Mouse (Mus musculus) heart, adult 2 months (tissue): ENCODE results near the gene Map1s. TPM values are rescaled to one million over a fixed set of nuclear protein-coding genes. Genes with fewer than 3 reads are reported as not detected.

ENCODE experiments used
- DNase-seq, 2 experiments: peaks; one replicate each; pipeline ENCODE4 v3.0.0; 2021
- H3K27ac ChIP-seq: fragments of 200-600 bp; 2 replicates; pipeline ENCODE4 v1.8.1; 2022
- H3K27me3 ChIP-seq: fragments of 200-500 bp; 2 replicates; pipeline ENCODE4 v1.6.1; 2012; ENCODE audit warnings: mild to moderate bottlenecking, low read length, inconsistent platforms, mixed read lengths; ENCODE audit not compliant: control insufficient read depth, insufficient read depth
- H3K36me3 ChIP-seq: fragments of 200-500 bp; 2 replicates; pipeline ENCODE4 v1.6.1; 2012; ENCODE audit warnings: low read length, inconsistent platforms; ENCODE audit not compliant: control insufficient read depth, insufficient read depth
- H3K4me1 ChIP-seq: fragments of 200-500 bp; 2 replicates; pipeline ENCODE4 v1.6.1; 2011; ENCODE audit warnings: low read length; ENCODE audit not compliant: control insufficient read depth, insufficient read depth
- H3K4me3 ChIP-seq: fragments of 200-600 bp; 2 replicates; pipeline ENCODE4 v1.8.1; 2022
- H3K79me2 ChIP-seq: fragments of 200-500 bp; replicated peaks from 2 replicates; pipeline ENCODE4 v1.6.1; 2012; ENCODE audit warnings: mild to moderate bottlenecking, inconsistent platforms, low read length, moderate library complexity, mixed read lengths; ENCODE audit not compliant: control insufficient read depth, insufficient read depth
- H3K9ac ChIP-seq: fragments of 200-500 bp; 2 replicates; pipeline ENCODE4 v1.6.1; 2012; ENCODE audit warnings: low read depth, mild to moderate bottlenecking, control low read depth, inconsistent platforms, low read length, mixed read lengths
- CTCF ChIP-seq: fragments of 200-600 bp; IDR thresholded peaks from 2 replicates; pipeline ENCODE4 v1.8.1; 2022; ENCODE audit warnings: antibody characterized with exemption, mild to moderate bottlenecking, moderate library complexity
- EP300 ChIP-seq: fragments of 200-500 bp; IDR thresholded peaks from 2 replicates; pipeline ENCODE4 v1.6.1; 2011; ENCODE audit warnings: low read depth, low read length, control low read depth; ENCODE audit not compliant: insufficient read depth
- POLR2A ChIP-seq: fragments of 200-500 bp; IDR thresholded peaks from 2 replicates; pipeline ENCODE4 v1.6.1; 2011; ENCODE audit warnings: mild to moderate bottlenecking, low read depth, low read length, control low read depth; ENCODE audit not compliant: insufficient read depth
- WGBS: fragments of 180-500 bp; shearing (Covaris S2); methylation state at CpG from one replicate; pipeline ENCODE4 v1.1.7; 2018; 5-methylcytosine and 5-hydroxymethylcytosine counted together
- intact Hi-C: fragments of 180-260 bp; cut with DNase I; formaldehyde crosslinking; loops from one replicate; pipeline ENCODE4 v1.15.1; 2025
- polyA plus RNA-seq: library from polyadenylated mRNA; depleted of rRNA; stranded (reverse); fragments of >200 nt; gene quantifications from 2 replicates; pipeline ENCODE4 v1.2.3, GENCODE M21; 2012
- total RNA-seq, 2 experiments: library from RNA; stranded (reverse); gene quantifications; 2 replicates each; pipeline ENCODE4 v1.2.3; 2021

The Map1s gene
- total and polyA plus RNA-seq, 3 experiments, result 17.8 to 21.3 (median 20.2) TPM

DNA sequence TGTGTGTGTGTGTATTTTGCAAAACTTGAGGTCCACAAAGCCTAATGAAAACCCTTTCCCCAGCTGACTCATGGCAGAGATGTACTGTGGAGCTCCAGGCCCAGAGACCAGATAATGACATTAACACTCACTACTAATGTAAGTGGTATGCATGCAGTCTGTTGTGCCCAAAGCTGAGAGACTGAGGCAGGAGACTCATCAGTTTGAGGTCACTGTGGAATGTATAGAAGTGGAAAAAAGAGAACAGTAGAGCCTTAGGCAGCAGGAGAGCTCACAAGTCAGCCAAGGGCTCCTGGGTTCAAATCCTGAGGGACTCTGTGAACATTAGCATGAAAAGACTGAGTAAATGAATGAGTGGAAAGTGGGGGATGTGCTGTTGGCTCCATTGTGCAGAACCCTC, 2.1 kb upstream of the Map1s start:
- Histone ChIP-seq H3K4me3 (no peak overlapping the region), H3K9ac (no peak overlapping the region), H3K27me3 (no peaks in the 10 kb centered on the region), H3K4me1 (peaks cover 10% of the 10 kb centered on the region), H3K79me2 (no peaks in the 10 kb centered on the region), H3K27ac (no peak overlapping the region; the same call in 1 of the 2 replicates), H3K36me3 (no peaks in the 10 kb centered on the region)
- DNase-seq, result no peak
- no peak for TF ChIP-seq POLR2A
- no peak for TF ChIP-seq CTCF
- no peak for TF ChIP-seq EP300
- intact Hi-C loops, result no loop called here

DNA sequence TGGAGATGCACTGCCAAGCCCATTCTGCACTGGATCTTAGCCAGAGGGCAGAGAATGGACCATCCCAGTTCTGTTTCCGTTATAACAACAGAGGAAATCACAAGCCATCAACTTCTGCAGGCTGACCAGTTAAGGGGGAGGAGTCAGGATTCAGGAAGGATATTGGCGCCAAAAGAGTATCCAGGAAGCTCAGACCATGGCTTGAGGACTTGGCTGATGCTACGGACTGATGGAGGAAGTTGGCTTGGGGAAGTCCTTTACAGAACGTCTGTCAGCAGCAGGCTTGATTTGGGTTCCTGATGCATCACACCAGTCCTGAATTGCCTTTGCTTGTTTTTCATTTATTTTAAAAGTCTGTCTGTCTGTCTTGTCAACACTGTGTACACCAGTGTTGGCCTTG, 1.2 kb upstream of the Map1s start:
- H3K4me3 ChIP-seq, result no peak overlapping the region
- DNase-seq, result peak; percentile 28 to 58
- no peaks in the 10 kb centered on the region for H3K79me2 ChIP-seq
- intact Hi-C loops, result no loop called here
- H3K4me1 ChIP-seq, result peaks cover 10% of the 10 kb centered on the region
- no peaks in the 10 kb centered on the region for H3K27me3 ChIP-seq
- 23% methylated on average over 4 of the region's 4 CpGs for WGBS
- H3K9ac ChIP-seq, result no peak overlapping the region
- 0 out of 2 replicates have a peak, but pooled peaks have one; percentile 51 for TF ChIP-seq EP300
- TF ChIP-seq POLR2A, result peak; percentile 18; the same call in 1 of the 2 replicates
- no peak for TF ChIP-seq CTCF
- no peaks in the 10 kb centered on the region for H3K36me3 ChIP-seq
- H3K27ac ChIP-seq, result peak overlapping the region; percentile 33

DNA sequence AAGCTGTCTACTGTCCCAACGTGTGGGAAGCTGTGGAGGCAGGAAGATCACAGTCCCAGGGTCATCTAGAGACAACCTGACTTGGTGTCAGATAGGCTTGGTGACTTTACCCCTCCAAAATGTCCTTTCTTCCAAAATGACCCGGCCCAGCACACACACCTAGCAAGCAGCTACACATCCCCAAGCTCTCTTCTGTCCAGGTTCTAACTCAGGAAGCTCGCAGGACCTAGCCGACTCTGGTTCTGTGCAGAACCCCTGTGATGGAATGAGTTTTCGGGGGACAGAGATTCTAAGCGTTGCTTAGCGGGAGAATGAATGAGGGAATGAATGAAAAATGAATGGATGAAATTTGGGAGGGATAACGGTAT, 285 bp upstream of the Map1s start:
- no peaks in the 10 kb centered on the region for H3K79me2 ChIP-seq
- WGBS, result 6% methylated on average over 8 of the region's 8 CpGs
- no peak for DNase-seq
- peak overlapping the region; percentile 95 for H3K9ac ChIP-seq
- H3K27me3 ChIP-seq, result no peaks in the 10 kb centered on the region
- H3K4me1 ChIP-seq, result peaks cover 10% of the 10 kb centered on the region
- intact Hi-C loops, result no loop called here
- H3K36me3 ChIP-seq, result no peaks in the 10 kb centered on the region
- H3K4me3 ChIP-seq, result peak overlapping the region; percentile 85
- no peak for TF ChIP-seq EP300
- TF ChIP-seq POLR2A, result no peak
- no peak for TF ChIP-seq CTCF
- peak overlapping the region; percentile 83 for H3K27ac ChIP-seq

DNA sequence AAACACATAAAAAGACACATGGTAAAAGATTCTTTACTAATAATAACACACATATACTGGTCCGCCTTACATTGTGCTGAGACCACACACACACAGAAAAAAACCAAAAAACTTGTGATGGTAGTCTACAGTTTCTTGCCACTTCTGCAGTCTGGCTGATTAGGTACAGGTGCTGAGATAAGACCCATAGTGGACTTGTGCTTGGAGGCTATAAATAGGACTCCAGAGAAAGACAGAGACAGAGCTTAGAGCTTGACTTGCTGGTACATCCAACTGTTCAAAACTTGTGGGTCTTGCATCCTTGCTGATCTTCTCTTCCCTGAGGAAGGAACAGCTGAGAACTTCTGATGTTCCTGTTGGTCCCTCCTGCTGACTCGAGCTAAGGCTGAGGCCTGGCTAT, 1.8 kb downstream of the Map1s start:
- peaks cover 10% of the 10 kb centered on the region for H3K4me1 ChIP-seq
- no peaks in the 10 kb centered on the region for H3K27me3 ChIP-seq
- 0 out of 2 replicates have a peak, but pooled peaks cover 3% of the 10 kb centered on the region for H3K79me2 ChIP-seq
- no peak overlapping the region for H3K27ac ChIP-seq
- H3K4me3 ChIP-seq, result no peak overlapping the region
- no peak for DNase-seq
- H3K9ac ChIP-seq, result no peak overlapping the region
- intact Hi-C loops, result no loop called here
- H3K36me3 ChIP-seq, result no peaks in the 10 kb centered on the region
- 62% methylated on average over 2 of the region's 2 CpGs for WGBS
- no peak for TF ChIP-seq EP300
- TF ChIP-seq CTCF, result no peak
- TF ChIP-seq POLR2A, result no peak

DNA sequence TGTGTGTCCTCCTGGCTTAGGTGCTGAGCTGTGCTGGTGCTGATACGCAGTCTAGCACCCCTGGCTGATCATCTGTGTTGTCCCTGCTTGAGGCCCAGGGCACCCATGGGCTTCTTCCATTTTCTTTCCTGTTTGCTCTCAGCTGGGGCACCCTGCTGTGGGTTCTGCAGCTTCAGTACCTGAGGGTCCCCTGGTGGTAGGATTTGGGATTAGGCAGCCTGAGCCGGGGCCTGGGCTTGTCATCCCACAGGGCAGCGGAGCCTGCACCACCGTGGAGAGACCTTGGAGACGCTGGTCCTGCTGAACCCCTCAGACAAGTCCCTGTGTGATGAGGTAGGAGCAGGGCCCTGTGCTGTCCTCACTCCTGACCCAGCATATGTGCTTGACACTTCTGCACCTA, 5.9 kb downstream of the Map1s start:
- Histone ChIP-seq H3K4me3 (no peak overlapping the region), H3K27ac (no peak overlapping the region), H3K4me1 (peaks cover 4% of the 10 kb centered on the region), H3K27me3 (no peaks in the 10 kb centered on the region), H3K9ac (no peak overlapping the region), H3K79me2 (peaks cover 5% of the 10 kb centered on the region), H3K36me3 (no peaks in the 10 kb centered on the region)
- WGBS, result 76% methylated on average over 5 of the region's 5 CpGs
- TF ChIP-seq CTCF (peak; percentile 32), EP300 (no peak), POLR2A (no peak)
- intact Hi-C loops, result no loop called here
- DNase-seq, result no peak

DNA sequence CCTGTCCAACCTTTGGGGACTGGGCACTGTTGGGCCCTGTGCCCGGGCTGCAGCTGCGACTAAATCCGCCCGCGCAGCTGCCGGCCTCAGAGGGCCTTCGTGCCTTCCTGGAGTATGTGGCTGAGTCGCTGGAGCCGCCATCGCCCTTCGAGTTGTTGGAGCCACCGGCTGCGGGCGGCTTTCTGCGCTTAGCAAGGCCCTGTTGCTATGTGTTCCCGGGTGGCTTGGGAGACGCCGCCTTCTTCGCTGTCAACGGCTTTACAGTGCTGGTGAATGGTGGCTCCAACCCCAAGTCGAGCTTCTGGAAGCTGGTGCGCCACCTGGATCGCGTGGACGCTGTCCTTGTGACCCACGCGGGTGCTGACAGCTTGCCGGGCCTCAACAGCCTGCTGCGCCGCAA, 7.2 kb downstream of the Map1s start:
- H3K27me3 ChIP-seq, result no peaks in the 10 kb centered on the region
- no peak for DNase-seq
- 86% methylated on average over 30 of the region's 30 CpGs for whole genome bisulfite sequencing
- no peaks in the 10 kb centered on the region for H3K4me1 ChIP-seq
- H3K27ac ChIP-seq, result no peak overlapping the region
- H3K79me2 ChIP-seq, result peaks cover 5% of the 10 kb centered on the region
- TF ChIP-seq CTCF (no peak), EP300 (no peak), POLR2A (no peak)
- intact Hi-C loops, result no loop called here
- no peak overlapping the region for H3K9ac ChIP-seq
- no peaks in the 10 kb centered on the region for H3K36me3 ChIP-seq
- H3K4me3 ChIP-seq, result no peak overlapping the region

DNA sequence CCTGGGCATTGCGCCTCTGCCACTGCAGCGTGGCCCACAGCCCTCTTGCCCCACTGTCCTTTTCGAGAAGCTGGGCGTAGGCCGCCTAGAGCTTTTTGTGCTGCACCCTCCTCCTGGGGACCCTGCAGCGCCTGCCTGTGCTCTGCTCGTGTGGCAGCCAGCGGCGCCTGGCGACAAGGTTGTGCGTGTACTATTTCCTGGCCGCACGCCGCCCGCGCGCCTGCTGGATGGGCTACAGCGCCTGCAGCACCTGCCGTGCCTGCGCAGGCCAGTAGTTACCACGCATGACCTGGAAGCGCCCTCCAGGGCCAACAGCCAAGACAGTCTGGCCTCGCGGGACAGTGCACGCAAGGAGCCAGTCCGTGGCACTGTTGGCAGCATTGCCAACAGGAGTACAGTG, 7.8 kb downstream of the Map1s start:
- no peaks in the 10 kb centered on the region for H3K36me3 ChIP-seq

More for the DNA sequence above, 7.8 kb downstream of the Map1s start:
- no peak for TF ChIP-seq EP300
- TF ChIP-seq POLR2A, result no peak
- no peak for TF ChIP-seq CTCF
- DNase-seq, result no peak
- peaks cover 5% of the 10 kb centered on the region for H3K79me2 ChIP-seq
- H3K27ac ChIP-seq, result no peak overlapping the region
- H3K27me3 ChIP-seq, result no peaks in the 10 kb centered on the region
- 91% methylated on average over 26 of the region's 26 CpGs for WGBS
- H3K9ac ChIP-seq, result no peak overlapping the region
- no peaks in the 10 kb centered on the region for H3K4me1 ChIP-seq
- H3K4me3 ChIP-seq, result no peak overlapping the region
- intact Hi-C loops, result no loop called here
